Mouse (Mus musculus) urinary bladder, postnatal 36 days (tissue): ENCODE results near the gene Rngtt.
"Not testable (repeated sequence)": the region's sequence is repeated elsewhere in the genome, so short reads cannot be mapped to it uniquely, and the experiment has no call there.

Source experiments
- DNase-seq, 2 experiments: peaks; one replicate each; pipeline ENCODE4 v3.0.0; 2022; ENCODE audit warnings: low spot score in 2 of 2, mixed read lengths in 1 of 2

The Rngtt gene

DNA sequence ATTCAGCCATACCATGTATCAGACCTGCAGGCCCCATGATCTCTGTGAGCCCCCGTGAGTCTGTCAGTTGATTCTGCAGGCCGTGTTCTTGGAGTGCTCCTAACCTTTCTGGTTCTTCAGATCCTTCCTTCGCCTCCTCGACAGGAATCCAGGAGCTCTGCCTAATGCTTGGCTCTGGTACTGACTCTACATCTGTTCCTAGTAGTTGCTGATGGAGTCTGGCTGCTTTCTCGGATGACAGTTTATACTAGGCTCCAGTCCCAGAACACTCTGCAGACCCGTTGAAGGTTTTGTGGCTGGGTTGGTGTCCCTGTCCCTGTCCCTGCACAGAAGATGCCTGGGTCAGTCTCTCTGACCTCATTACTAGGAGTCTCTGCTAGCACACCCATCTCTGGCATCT lies 131.8 kb downstream of the Rngtt start:
- no peak for DNase-seq

DNA sequence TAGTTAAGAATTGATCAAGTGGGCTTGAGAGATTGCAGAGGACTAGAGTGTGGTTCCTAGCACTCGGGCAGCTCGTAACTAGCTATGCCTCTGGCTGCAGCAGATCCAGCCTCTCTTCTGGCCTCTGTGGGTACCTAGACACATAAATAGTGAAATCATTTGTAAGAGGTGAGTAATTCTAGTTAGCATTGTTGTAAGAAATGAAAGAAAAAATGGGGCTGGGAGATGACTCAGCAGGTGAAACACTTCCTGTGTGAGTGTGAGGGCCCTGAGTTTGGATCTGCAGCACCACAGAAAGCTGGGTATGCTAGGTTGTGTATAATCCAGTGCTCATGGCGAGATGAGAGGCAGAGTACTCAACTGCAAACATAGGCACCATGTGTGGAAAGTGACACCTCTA lies 136.2 kb downstream of the Rngtt start:
- no peak for DNase-seq

DNA sequence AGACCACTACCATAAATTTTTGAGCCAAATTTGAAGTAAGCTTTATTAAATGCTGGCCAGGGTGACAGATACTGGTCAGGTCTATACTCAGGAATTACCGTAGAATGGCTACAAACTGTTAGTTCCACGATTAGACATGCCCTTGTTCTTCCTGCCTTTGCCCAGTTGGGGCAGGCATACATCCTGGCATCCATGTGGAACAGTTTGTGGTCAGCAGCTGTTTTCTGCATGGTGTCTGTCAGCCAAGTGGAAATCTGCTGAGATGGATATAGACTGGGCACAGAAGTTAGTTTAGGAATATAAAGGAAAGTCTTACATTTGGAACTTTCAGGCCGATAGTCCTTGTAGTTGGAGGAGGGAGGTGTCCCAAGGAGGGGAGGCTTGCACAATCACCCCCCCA lies 136.8 kb downstream of the Rngtt start:
- no peak for DNase-seq

DNA sequence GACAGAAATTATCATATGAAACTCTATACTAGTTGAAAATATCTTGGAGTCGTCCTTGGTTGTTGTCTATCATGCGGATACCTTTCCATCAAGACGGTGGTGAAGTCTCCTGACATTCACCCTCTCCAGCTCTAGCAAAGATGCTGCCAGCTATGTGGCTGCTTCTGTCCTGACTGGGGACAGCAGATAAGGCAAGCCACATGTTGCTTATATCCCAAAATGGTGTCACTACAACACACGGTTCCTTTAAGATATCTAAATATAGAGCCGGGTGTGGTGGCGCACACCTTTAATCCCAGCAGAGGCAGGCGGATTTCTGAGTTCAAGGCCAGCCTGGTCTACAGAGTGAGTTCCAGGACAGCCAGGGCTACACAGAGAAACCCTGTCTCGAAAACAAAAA lies 140.2 kb downstream of the Rngtt start:
- DNase-seq, result not testable (repeated sequence)

DNA sequence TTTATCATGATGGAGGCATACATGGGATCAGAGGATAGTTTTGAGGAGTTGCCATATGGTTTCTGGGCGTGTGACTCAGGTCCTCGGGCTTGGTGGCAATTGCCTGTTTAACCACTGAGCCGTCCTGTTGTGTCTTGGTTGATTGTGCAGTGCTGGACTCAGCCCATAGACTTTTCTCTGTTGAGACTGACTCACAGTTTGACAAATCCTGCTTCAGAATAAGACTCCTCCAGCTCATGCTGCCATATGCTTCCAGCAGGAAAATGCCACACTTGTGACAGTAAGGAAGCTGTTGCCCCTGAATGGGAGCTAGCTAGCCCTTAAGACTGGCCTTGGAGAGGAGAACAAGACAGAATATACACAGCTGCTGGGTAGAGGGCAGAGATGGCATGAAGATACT lies 149.7 kb downstream of the Rngtt start:
- DNase-seq, result no peak

DNA sequence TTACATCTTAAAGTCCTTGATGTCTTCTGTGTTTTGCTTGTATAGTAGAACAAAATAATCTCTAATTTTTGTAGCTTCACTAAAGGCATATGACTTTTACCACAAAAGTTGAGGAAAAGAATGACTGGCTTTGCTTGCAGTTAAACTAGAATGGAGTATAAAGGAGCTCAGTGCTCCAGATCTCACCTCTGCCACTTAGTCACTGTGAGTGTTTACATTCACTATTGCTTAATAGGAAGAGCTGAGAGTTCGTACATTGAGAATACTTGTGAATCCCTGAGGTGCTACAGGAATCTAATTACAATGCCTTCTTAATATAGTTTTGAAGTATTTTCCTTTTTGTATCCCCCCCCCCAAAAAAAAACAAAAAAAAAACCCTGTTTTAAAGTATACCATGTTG lies 154.3 kb downstream of the Rngtt start:
- no peak for DNase-seq

DNA sequence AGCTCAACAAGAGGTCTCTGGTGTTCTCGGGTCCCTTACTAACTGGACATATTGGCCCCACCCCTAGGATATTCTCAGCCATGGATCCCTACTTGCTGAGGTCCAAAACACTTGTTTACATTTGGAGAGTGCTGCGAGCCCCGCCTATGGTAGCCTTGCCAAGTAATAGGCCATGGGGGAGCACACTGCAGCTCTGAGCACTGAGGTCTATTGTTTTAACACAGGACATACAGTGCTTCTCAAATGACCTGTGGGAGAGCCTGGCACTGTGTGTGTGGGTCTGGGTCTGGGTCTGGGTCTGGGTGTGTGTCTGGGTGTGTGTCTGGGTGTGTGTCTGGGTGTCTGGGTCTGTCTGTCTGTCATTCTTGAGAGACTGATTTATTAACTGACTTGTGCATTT lies 155.8 kb downstream of the Rngtt start:
- DNase-seq, result no peak

DNA sequence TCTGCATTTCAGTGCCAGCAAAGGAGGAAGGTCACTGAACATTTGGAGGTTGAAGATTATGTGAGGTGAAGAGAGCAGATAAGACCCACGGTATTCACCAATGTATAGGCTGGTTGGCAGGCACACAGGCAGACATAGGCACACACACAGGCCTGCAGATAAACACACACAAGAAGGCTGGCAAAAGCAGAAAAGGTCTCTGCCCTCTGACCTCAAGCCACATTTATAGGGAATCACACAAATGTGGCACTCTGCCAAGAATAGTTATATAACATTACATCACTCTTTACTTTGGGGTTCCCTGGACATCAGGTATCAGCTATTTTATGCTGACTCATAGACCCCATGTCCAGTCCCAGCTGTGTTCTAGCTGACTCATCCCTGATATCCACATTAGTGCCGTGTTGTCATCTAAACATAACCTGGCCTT lies 156.9 kb downstream of the Rngtt start:
- no peak for DNase-seq

DNA sequence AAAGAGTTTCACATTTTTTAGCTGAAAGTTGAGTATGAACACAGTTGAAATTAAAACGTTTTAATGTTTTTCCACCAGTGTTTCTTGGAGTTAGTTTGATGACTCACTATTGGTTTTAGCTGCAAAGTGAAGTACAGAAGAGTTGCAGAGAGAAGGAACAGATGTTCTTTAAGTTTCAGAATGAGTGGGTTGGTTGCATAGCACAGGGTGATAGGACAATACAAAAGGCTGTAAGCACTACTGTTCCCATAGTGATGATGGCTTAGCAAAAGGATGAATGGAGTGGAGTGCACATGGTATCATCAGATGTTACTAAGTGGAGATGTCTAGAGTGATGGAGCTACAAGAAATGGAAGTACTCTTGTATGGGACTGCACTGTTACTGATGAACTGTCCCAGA lies 157.5 kb downstream of the Rngtt start:
- DNase-seq, result no peak

DNA sequence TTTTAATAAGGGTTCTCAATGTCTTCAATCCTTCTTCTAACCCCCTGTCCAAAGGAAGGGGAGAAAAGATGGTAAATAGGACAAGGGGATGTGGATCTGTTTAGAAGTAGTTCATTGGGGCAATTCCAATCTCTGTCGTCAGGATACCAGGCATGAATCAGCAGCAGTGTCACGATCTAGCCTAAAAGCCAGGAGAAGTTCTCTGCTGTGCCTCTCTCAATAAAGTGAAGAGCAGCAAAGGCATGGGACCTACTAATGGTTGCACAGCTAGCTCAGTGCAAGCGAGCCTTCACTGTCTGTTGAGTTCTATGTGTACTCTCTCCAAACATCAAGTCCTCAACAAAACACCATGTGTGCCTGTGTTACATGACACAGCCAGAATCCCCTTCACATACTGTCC lies 158.0 kb downstream of the Rngtt start:
- no peak for DNase-seq

DNA sequence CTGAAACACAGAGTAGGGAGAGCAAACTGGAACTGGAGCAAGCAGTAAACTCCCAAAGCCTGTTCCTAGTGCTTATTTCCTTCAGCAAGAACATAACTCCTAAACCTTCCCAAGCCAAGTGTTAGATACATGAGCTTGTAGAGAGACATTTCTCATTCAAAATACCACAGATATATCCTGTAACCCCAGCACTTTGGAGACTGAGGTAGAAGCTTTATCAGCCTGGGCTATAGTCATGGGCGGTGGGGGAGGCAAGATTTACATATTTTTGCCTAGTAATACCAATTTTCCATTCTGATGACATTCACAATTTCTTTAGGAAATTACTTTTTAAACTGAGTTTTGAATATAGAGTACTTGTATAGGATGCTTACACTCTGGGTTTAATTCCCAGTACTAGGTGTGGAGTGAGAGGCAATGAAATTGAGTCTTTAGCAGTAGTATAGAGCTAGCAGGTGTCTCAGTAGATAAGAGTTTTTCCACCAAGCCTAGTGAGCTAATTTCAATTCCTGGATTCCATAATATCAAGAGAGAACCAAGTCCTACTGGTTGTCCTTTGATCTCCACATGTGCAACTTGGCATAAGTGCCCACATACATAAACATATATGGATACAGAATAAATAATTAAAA lies 160.7 kb downstream of the Rngtt start:
- no peak for DNase-seq

DNA sequence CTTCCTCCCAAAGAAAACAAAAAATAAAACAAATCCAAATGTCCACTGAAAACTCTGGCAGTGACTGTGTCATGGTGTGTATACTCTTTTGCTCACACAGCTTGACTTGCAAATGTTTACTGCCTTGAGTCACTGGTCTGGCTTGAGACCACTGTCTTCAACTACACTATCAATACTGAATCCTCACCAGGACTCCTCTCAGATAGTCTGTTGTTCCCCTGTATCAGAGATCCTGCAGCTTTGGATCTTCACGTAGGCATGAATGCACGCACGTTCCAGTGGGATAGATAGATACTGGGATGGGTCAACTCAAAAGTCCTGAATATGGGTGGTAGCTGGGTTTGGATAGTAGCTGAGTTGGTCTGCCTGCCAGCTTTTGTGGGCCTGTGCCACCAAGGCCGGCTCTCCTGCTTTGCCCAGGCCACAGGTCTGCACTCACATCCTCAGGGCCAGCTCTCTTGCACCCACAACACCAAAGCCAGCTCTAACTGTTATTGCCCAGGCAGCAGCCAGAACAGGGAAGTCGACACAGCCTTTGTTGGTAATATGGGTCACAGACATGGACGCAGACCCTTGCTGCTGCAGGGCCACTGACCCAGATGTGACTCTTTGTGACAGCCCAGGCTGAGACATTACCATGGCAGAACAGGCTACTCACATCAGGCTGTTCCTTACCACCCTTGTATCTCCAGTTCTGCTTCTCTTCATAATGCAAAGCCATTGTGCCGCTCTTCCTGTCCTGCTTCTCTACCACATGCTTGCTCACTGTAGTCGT lies 168.1 kb downstream of the Rngtt start:
- no peak for DNase-seq

DNA sequence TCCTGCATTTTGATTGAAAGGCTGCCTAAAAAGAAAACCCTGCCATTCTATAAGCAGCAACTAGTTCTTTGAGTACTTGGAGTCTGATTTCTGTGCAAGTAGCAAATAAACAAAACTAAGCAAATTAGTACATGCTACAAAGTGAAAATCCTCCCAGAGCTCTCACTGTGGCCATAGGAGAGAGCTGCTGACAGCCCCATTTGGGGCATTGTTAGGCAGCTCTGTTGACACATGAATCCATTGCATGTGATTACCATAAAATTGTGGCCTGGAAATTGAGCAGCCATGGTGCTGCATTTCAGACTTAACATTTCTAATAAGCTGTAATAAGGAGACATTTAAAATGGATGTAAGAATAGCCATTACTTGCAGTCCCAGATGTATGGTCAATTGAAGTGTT lies 171.6 kb downstream of the Rngtt start:
- no peak for DNase-seq

DNA sequence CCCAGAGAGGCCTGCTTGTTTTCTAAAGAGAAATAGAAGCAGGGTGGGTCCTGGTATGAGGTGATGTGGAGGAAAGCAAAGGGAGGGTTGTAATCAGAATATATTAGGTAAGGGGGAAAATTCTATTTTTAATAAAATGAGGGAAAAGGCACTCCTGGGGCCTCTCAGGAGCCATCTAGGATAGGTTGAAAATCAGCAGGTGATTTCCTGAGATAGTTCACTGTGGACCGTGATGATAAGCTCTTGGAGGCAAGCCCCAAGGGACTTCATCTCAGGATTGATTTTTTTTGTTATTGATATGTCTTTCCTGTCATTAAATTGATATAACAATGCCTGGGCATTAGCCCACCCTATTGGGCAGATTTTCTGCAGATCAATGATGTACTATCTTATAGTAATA lies 175.9 kb downstream of the Rngtt start:
- no peak for DNase-seq

DNA sequence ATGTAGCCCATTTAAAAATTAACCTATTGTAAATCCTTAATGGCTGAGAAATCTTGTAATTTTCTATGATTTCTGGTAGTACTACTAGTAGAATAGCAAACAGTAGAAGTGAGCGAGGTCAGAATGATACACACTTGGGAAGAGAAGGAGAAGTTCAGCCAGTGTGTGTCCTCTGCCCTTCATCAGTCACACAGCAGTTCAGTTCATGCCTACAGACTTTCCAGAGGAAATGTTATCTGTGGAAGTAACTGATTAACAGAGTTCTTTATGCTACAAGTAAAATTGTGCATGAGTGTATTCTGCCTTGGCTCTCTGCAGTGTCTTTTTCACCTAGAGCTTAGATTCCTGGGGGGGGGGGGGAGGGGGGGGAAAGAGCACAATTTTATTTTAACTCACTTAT lies 181.0 kb downstream of the Rngtt start:
- DNase-seq, result no peak

DNA sequence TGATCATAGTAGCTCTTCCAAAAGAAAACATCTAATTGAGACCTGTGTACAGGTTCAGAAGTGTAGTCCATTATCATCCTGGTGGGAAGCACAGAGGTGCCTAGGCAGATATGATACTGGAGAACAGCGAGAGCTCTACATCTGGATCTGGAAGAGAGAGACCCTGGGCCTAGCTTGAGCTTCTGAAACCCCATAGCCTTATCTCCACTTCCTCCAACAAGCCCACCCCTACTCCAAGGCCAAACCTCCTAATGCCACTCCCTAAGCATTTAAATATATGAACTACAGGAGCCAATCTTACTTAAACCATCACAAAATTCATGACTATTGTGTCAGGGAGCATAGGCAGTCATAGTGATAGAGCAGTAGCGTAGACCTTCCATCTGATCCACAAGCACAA lies 184.3 kb downstream of the Rngtt start:
- no peak for DNase-seq

DNA sequence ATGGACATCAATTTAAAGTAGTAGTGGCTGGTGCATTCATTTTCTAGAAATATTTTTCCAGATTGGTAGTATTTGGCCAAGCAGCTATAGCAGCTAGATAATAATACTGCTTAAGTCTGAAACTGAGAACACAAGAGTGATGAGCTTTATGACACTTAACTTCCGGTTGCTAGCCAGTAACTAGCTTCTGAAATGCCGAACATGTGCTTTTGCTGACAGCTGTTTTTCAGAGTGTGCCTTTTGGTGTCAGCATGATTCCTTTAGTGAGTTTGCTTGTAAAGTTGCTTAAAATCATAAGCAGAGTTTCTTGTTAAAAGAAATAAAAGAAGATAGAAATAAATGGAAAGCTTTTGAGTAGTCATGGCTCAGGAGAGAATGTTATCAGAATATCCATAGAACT lies 186.9 kb downstream of the Rngtt start:
- no peak for DNase-seq

DNA sequence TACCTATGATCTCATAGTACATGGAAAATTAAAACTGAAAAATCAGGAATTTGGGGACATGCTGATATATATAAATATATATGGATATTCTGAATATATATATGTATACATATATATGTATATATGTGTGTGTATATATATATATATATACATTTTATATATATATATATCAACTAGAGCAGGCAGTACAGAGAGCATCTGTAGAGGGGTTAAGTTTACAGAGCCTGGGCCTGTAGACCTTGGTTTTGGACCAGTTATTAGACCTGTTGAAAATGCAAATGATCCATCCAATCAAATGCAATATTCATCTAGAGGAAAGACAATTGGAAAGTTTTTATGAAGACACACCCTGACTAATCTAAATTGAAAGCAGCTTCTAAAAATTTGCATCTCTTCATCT lies 187.5 kb downstream of the Rngtt start:
- DNase-seq, result no peak

DNA sequence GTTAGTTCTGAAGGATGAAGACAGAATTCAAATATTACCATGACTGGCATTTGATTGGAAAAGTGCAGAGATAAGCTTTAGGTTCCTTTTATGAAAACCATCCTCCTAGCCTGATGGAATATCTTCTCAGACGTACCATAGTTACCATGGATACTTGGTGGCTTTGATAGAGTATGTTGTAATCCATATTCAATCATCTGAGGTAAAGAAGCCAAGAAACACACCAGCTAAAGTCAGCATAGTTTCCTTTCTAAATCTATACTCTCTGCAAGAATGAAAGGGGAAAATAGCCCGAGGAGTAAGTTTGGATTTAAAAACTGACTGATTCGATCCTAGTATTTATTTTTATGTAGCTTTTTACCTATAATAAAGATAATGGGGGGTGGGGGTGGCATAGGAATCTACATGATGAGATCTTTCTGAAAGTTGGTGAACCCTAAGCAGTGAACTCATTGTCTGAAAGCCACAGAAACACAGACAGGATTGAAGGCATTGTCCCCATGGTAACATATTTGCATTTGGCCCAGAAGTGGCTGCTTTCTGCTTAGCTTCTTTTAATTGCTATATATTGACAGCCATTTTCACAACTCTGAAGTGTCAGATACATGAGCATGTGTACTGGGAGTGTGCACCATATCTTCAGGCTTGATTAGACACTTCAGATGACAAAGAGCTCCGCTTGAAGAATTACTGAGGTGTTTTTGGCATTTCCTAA lies 188.2 kb downstream of the Rngtt start:
- DNase-seq, result no peak

DNA sequence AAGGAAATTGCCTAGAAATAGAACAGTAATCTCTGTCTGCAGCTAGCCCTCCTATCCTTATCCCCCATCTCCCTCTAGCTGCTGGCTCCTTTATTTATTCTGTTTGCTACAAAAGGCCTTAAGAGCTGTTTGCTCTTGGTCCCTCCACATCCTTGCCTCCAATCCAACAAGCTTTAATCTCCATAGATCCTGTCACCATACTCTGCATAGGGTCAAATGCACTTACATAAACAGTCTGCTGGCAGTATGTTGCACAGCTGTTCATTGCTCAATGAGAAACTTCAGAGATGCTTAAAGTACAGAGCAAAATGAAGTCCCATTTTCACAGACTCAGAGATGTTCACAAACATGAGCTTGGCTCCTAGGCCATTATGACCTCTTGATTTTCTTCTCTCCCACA lies 196.5 kb downstream of the Rngtt start:
- DNase-seq, result no peak

DNA sequence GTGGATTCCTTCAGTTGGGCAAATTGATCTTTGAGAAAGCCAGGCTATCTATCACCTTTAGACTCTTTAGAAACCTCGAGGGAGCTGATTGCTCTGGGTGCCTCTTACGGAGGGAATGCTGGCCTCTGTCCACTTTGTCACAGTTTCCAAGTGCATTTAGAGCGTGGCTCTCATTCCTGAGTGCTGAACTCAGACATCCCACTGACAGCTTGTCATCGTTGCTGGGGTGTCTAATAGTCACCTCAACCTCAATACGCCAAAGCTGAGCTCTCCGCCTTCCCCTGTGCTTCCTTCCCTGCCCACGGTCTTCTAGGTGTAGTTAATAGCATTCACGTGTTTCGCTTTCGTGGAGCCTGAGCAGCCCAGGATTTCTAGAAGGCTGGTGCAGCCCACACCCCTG lies 200.4 kb downstream of the Rngtt start:
- no peak for DNase-seq

DNA sequence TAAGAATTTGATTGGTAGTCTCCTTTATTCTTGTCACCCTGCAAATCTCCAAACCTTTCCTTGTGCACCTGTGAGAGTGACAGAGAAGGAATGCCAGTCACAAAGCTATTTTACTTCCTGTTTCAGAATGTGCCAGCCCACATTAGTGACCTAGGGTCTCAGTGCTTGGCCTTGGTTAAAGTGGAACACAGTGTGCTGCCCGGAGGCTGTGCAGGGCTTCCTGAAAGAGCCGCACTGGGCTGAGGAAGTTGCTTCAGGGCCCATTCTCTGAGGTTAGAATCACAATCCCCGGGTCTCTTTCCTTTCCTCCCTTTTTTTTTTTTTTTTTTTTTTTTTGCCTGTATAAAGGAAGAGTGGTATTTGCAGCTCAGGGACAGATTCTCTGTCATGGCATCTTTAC lies 203.3 kb downstream of the Rngtt start:
- no peak for DNase-seq
